Mouse (Mus musculus) adrenal gland, adult 18-20 months (tissue): ENCODE measurements around the gene Polr2g. TPM values are rescaled to one million over a fixed set of nuclear protein-coding genes. Genes with fewer than 3 reads are reported as not detected.
"Not testable (repeated sequence)": the region's sequence is repeated elsewhere in the genome, so short reads cannot be mapped to it uniquely, and the experiment has no call there.

ENCODE experiments used
- DNase-seq, 2 experiments: peaks; one replicate each; pipeline ENCODE4 v3.0.0; 2021 to 2022; ENCODE audit warnings: low spot score in 2 of 2
- long read RNA-seq, 2 experiments: library from polyadenylated mRNA; stranded (forward); transcript quantifications; one replicate each; pipeline ENCODE4 v2.0.0; 2021
- total RNA-seq, 2 experiments: library from RNA; stranded (reverse); gene quantifications; 1 replicate in 1 of 2; 2 replicates in 1 of 2; pipeline ENCODE4 v1.2.3; 2021

Gene Polr2g
- 10 to 100 TPM; 81.3 to 97.9 TPM for total RNA-seq
- long read RNA-seq, experiment 1, transcript Polr2g-201 (8 exons, 890 nt): major isoform, 12 of 13 reads
- long read RNA-seq, experiment 1, partial matches to known transcripts: 0 of 13 reads
- long read RNA-seq, experiment 1, other reads (novel, unspliced or antisense): 1 of 13 reads
- long read RNA-seq, experiment 2, transcript Polr2g-201 (8 exons, 890 nt): major isoform, 64 of 83 reads
- long read RNA-seq, experiment 2, transcript Polr2g-202 (7 exons, 833 nt): minor isoform, 7 of 83 reads
- long read RNA-seq, experiment 2, partial matches to known transcripts: 8 of 83 reads
- long read RNA-seq, experiment 2, other reads (novel, unspliced or antisense): 4 of 83 reads

DNA sequence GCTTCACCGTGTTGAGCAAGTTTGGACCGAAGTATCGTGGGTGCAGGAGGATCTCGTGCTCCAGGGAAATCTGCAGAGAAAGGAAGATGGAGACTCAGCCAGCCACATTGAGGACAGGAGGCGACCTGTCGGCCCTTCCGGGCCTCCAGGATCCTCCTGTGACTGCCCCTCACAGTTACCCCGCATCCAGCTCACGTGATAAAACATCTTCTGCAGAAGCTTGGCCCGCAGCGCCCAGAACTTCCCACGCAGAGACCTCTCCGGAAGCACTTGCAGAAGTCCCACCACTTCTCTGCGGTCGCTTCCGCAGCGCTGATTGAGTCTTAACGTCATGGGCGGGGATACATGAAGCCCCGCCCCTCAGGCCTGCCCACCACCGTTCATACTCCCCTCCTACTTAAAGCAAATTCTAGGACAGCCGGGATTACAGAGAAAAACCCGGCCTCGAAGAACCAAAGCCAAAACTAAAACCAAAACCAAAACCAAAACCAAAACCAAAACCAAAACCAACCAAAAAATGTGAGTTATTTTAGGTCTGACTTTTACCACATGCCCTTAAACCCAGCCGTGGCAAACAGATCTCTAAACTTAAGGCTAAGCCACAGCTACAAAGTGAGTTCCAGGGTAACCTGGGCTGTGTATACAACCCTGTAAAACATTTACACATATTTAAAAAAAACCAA lies at the start of gene Polr2g:
Polr2g (minus strand) TSS at position 314 of the 683 bp plus-strand sequence.
- peak; percentile 83 to 86 for DNase-seq

GRCm38 (mm10) chr19:8844371-8845129 lies 46.2 kb upstream of the Polr2g start:
- peak; percentile 70 to 81 for DNase-seq

DNA sequence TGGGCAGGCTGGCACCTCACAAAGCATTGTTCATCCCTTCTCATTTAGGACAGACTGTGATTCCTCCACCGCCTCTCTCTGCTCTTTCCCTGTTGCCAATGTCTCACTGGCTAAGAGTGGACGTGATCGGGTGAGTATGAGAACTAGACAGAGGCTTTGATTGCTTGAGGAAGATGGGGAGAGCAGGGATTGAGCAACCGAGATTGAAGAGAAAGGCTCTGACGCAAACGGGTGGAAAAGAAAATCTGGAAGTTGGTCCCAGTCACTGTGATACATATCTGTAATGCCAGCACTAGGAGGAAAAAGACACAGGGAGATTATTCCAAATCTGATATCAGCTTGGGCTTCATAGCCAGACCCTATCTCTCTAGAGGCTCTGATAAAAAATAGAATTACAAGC lies 44.6 kb upstream of the Polr2g start:
- no peak for DNase-seq

- no peak for DNase-seq
Observed at GRCm38 (mm10) chr19:8841012-8841411, 42.6 kb upstream of the Polr2g start.

DNA sequence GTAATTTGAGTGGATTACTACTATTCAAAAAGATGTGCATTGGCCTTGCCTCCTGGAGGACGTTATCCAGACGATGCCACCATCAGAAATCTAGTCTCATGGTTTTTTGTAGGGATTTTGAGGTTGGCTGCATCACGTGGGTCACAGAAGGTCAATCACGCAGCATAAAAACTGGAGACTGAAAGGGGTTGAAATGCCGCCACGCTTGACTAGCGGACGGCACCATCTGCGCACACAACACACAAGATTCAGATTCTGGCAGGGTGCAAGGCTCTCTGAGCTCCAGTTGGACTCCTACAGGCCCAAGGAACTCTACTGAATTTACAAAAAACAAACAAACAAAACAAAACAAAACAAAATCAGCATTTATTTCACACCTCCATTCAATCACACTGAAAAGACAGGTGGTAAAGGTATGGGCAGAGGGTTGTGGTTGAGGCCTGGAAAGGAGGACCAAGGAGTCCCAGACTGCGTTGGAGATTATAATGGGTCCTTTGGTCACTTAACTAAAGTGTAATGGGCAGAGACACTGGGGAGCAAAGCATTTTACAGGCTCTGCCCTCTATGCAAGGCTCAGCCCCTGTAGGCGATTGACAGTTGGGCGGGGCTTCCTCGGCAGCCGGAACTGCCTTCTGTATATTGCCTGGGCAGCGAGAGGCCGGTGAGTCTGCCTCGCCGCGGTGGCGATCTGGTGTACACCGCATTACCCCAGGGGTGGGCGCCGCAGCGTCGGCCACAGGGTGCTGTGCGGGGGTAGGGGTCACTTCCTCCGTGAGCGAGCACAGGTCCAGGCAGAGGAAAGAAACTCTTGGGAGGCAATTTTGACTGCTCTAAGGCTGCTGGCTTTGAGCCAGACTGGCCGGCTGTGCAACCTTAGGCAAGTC lies 41.8 kb upstream of the Polr2g start:
- DNase-seq: peak; percentile 74 to 76

DNA sequence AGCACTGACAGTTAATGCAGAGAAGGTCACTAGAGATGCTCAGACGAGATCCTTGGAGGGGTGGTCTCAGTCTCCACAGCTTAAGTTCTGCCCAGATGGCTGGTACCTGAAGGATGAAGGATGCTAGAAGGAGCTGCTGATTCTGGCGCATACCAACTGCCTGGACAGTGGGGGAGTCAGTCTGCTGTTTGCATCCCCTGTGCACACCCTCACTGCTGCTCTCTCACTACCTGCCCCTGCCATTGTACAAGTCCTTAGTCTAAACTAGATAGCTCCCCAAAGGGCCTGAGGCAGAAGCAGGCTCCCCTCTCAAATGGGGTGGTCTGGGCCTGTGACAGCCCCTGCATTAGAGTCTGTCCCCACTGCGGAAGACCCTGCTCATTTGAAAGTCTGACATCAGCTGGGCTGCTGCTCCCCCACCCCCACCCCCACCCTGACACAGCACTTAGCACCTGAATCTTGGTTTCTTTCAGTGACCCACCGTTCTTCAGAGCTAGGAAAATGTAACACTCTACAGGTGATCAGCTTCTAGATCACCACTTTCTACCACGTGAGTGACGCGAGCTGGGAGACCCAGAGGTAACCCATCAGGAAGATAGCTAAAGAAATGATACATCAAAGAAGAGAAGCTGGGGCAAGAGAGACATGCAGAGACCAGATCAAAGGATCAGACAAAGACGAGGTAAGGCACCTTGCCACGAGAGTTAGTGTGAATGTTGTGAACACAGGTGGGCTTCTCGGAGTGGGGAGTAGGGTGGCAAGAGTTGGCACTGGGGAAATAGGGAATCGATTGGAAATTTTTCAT lies 40.9 kb upstream of the Polr2g start, which contains the start of gene Gng3:
Gng3 (minus strand) TSS at position 92 of the 805 bp plus-strand sequence.
- DNase-seq: no peak

- DNase-seq: peak in 1 of 2 experiments; percentile 47
Observed at GRCm38 (mm10) chr19:8838041-8838730, 39.8 kb upstream of the Polr2g start.

- peak; percentile 72 to 80 for DNase-seq
Observed at GRCm38 (mm10) chr19:8837251-8837791, 38.9 kb upstream of the Polr2g start, which contains the start of gene Bscl2. TSS of gene Bscl2 (plus strand) at chr19:8837467.

- DNase-seq: not testable (repeated sequence)
Observed at GRCm38 (mm10) chr19:8836327-8836726, 38.0 kb upstream of the Polr2g start.

DNA sequence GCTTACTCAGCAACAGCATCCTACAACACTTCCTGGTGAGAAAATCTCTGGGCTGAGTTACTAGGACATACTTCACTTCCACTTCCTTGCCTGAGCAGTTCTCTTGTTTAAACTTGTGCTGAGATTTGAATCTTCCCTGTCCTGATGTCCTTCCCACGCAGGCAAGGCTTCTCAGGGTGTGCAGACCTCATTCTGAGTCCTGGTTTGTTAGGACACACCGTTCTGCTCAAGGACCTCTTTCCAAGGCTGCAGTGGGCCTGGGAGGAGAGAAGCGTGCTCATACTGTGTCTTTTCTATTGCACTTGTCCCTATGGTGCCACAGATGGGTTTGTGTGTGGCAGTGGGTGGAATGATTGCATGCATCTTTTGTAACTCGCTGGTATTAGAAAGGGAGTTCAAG lies 34.6 kb upstream of the Polr2g start:
- DNase-seq: no peak

- DNase-seq: no peak
Observed at GRCm38 (mm10) chr19:8831262-8831661, 32.9 kb upstream of the Polr2g start.

DNA sequence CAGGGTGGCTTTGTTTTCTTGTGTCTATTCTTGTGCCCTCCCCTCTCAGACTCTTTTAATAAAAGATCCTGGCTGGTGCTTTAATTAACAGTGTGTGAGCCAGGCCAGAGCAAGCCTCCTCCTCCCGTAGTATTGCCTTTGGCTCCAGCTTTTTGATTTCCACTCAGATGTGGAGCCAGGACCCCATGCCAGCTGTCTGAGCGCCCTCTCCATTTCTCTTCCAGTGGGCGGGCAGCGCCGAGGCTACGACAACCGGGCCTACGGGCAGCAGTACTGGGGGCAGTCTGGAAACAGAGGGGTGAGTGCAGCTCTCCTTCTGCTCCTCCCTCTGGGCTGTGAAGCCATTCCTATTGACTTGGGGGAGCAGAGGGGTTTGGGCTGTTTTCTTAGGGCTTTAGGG lies 32.3 kb upstream of the Polr2g start:
- DNase-seq: no peak

GRCm38 (mm10) chr19:8829660-8830059 lies 31.3 kb upstream of the Polr2g start, which contains the start of gene AC129217.1:
TSS of gene AC129217.1 (plus strand) at chr19:8829773.
- no peak for DNase-seq

DNA sequence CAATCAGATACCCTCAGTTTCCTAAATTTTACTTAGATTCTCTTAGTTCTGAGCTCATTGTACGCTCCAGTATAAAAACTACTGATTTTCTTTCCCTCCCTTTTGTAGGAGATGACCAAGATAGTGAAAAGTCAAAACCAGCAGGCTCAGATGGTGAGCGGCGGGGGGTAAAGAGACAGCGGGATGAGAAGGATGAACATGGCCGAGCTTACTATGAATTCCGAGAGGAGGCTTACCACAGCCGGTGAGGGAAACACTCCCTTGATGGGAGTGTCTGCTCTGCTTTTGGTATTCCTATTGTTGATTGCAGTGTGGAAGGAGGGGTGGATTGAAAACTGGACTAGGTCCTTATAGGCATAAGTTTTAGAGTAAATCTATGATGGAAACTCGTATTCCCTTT lies 24.3 kb upstream of the Polr2g start:
- DNase-seq: no peak

GRCm38 (mm10) chr19:8821146-8821545 lies 22.8 kb upstream of the Polr2g start:
- DNase-seq: no peak

- no peak for DNase-seq
Observed at GRCm38 (mm10) chr19:8820424-8820956, 22.1 kb upstream of the Polr2g start.

DNA sequence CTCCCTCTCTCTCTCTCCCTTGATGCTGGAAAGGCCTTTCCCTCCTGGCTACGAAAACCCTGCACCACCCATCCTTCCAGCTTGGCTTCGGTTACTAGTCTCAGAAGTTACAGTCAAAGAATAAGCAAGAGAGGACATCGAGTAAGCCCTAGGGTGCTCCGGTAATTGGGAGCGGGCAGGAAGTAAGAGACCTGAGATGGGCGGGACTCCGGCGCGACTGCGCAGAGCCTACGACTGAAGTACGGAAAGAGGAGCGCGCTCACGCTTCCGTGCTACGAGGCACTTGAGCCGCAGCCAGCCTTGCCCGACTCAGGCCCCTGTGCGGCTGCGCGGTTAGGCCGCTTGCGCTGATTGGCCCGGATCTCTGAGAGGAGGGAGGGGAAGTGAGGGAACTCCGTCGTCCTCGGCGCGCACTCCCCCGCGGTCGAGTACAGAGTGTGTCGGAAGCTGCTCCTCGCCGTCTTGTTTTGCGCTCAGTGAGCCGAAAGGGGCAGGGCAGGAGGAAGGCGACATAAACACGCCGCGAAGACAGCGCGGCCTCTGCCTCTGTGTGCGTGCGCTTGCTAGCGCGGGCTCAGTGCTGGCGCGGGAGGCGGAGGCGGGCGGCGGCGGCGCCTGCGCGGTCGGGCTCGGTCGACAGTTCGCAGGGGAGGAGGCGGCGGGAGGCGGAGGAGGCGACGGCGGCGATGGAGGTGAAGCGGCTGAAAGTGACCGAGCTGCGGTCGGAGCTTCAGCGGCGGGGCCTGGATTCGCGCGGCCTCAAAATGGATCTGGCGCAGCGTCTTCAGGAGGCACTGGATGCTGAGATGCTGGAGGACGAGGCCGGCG lies 21.4 kb upstream of the Polr2g start, which contains the start of gene Hnrnpul2:
Hnrnpul2 (plus strand) TSS at position 415 of the 828 bp plus-strand sequence.
- DNase-seq: peak; percentile 93 to 95
